Mouse (Mus musculus): ENCODE data around the gene Tox3.

The Tox3 gene

GRCm38 (mm10) chr8:90348178-90348925 lies at the start of gene Tox3:
Gene Tox3 (minus strand): TSS chr8:90348343.
- DNase-seq = peak; percentile 79

GRCm38 (mm10) chr8:90392643-90393042 lies 44.5 kb upstream of the Tox3 start:
- DNase-seq = no peak

GRCm38 (mm10) chr8:90391483-90392074 lies 43.4 kb upstream of the Tox3 start:
- DNase-seq = no peak

- DNase-seq = no peak
Observed at GRCm38 (mm10) chr8:90390827-90391226, 42.7 kb upstream of the Tox3 start.

- no peak for DNase-seq
Observed at GRCm38 (mm10) chr8:90379064-90379463, 30.9 kb upstream of the Tox3 start.

- DNase-seq = no peak
Observed at GRCm38 (mm10) chr8:90378036-90378435, 29.9 kb upstream of the Tox3 start.

- no peak for DNase-seq
Observed at GRCm38 (mm10) chr8:90371611-90372222, 23.6 kb upstream of the Tox3 start.

- DNase-seq = peak; percentile 71
Observed at GRCm38 (mm10) chr8:90369876-90370275, 21.7 kb upstream of the Tox3 start.

GRCm38 (mm10) chr8:90356729-90357128 lies 8.6 kb upstream of the Tox3 start:
- peak; percentile 40 for DNase-seq

GRCm38 (mm10) chr8:90354782-90355181 lies 6.6 kb upstream of the Tox3 start:
- no peak for DNase-seq

GRCm38 (mm10) chr8:90353960-90354540 lies 5.9 kb upstream of the Tox3 start:
- DNase-seq = peak; percentile 29

GRCm38 (mm10) chr8:90353499-90353898 lies 5.4 kb upstream of the Tox3 start:
- DNase-seq = no peak

GRCm38 (mm10) chr8:90352991-90353390 lies 4.8 kb upstream of the Tox3 start:
- DNase-seq = no peak

GRCm38 (mm10) chr8:90349709-90350562 lies 1.8 kb upstream of the Tox3 start:
- peak; percentile 42 for DNase-seq

- no peak for DNase-seq
Observed at GRCm38 (mm10) chr8:90348926-90349683, 962 bp upstream of the Tox3 start.

- DNase-seq = peak; percentile 76
Observed at GRCm38 (mm10) chr8:90347581-90348177, 464 bp downstream of the Tox3 start.

- DNase-seq = no peak
Observed at GRCm38 (mm10) chr8:90346880-90347535, 1.1 kb downstream of the Tox3 start.

GRCm38 (mm10) chr8:90346138-90346879 lies 1.8 kb downstream of the Tox3 start:
- no peak for DNase-seq

GRCm38 (mm10) chr8:90330377-90331285 lies 17.5 kb downstream of the Tox3 start:
- DNase-seq = no peak
